Mouse (Mus musculus): ENCODE measurements around the gene Cd4. TPM values are rescaled to one million over a fixed set of nuclear protein-coding genes. Genes with fewer than 3 reads are reported as not detected.
A peak's percentile ranks its signal among the peaks of the same experiment; 100 is the strongest.

Gene Cd4
- polyA plus RNA-seq, 1 experiment from 2014 or later = not detected

DNA sequence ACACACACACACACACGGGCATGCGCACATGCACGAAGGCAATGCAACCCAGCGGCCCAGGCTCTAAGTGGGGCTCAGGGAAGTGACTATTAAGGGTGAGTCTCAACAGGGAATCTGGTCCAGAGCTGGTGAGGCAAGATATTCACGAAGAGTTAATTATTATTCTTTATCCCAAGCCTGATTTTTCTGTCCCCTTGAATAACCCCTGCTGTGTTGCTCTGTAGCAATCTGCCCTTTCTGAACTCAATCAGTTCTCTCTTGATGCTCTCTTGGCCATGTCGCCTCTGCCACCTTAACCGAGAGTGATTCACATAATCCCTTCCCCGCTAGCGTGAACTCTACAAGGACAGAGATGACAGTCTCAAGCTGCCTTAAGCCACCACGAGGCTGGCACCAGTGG is 4.7 kb downstream of the Cd4 start:
- H3K4me2 ChIP-seq (ENCODE audit: low read depth, severe bottlenecking) = no peak overlapping the region
- H3K27ac ChIP-seq (replicated peaks; ENCODE audit: low read depth, low read length) = no peak overlapping the region
- H3K36me3 ChIP-seq (ENCODE audit: control insufficient read depth, insufficient read depth, low read length) = no peaks in the 10 kb centered on the region
- DNase-seq (ENCODE audit: low spot score) = no peak
- H3K9ac ChIP-seq (ENCODE audit: low read length) = no peak overlapping the region
- ATAC-seq (ENCODE audit: insufficient number of reproducible peaks, low FRiP score, low TSS enrichment, low read depth) = no peak
- no peaks in the 10 kb centered on the region for H3K4me1 ChIP-seq (ENCODE audit: control insufficient read depth, insufficient read depth, low read length)
- no peaks in the 10 kb centered on the region for H3K9me3 ChIP-seq (ENCODE audit: control insufficient read depth, low read length)
- no peak overlapping the region for H3K4me3 ChIP-seq (ENCODE audit: low read depth, low read length)
- no peaks in the 10 kb centered on the region for H3K27me3 ChIP-seq (ENCODE audit: control insufficient read depth, insufficient read depth, low read length)
- 85% methylated on average over 10 of the region's 10 CpGs for WGBS

DNA sequence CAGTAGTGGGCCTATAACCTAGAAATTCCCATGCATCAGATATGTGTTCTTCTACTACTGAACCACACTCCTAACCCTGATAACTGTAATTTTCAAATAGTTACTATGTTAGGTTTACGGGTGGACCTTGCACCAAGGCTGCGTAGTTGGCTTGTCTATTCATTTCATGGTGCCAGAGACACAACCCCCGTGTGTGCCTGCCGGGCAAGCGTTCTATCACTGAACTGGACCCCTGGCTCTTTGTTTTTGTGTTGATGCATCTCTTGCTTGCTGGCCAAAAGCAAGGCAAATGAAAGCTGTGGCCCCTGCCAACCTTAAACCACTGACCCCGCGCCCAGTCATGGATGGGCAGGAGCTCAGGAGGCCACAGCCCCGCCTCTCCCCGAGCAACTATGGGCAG is 6.2 kb downstream of the Cd4 start:
- DNase-seq (ENCODE audit: low spot score) = no peak
- no peak for ATAC-seq (ENCODE audit: insufficient number of reproducible peaks, low FRiP score, low TSS enrichment, low read depth)
- Histone ChIP-seq H3K4me2 (ENCODE audit: low read depth, severe bottlenecking) (no peak overlapping the region), H3K27ac (replicated peaks; ENCODE audit: low read depth, low read length) (no peak overlapping the region), H3K9ac (ENCODE audit: low read length) (no peak overlapping the region), H3K4me1 (ENCODE audit: control insufficient read depth, insufficient read depth, low read length) (no peaks in the 10 kb centered on the region), H3K9me3 (ENCODE audit: control insufficient read depth, low read length) (no peaks in the 10 kb centered on the region), H3K36me3 (ENCODE audit: control insufficient read depth, insufficient read depth, low read length) (no peaks in the 10 kb centered on the region), H3K4me3 (ENCODE audit: low read depth, low read length) (no peak overlapping the region), H3K27me3 (ENCODE audit: control insufficient read depth, insufficient read depth, low read length) (no peaks in the 10 kb centered on the region)
- WGBS = 92% methylated on average over 9 of the region's 9 CpGs

DNA sequence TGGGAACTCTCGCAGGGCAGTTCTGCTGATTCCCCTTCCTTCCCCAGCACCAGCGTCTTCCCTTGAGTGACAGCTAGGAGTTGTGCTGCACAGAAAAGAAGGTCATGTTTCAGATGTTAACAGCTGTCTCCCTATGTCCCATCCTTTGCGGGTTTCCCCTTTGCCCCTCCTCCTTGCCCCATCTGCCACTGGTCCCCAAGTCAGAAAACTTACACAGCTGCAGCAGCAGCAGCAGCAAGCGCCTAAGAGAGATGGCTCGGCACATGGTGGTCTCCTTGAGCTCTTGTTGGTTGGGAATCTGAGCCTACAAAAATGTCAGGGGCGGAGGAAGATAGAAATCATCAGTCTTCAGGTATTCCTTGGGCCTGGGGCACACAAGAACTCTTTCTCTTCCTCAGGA is 8.6 kb downstream of the Cd4 start:
- H3K27me3 ChIP-seq (ENCODE audit: control insufficient read depth, insufficient read depth, low read length) = no peaks in the 10 kb centered on the region
- WGBS = 59% methylated on average over 6 of the region's 6 CpGs
- no peak for DNase-seq (ENCODE audit: low spot score)
- no peak overlapping the region for H3K4me3 ChIP-seq (ENCODE audit: low read depth, low read length)
- no peak for ATAC-seq (ENCODE audit: insufficient number of reproducible peaks, low FRiP score, low TSS enrichment, low read depth)
- H3K27ac ChIP-seq (replicated peaks; ENCODE audit: low read depth, low read length) = no peak overlapping the region
- H3K9ac ChIP-seq (ENCODE audit: low read length) = no peak overlapping the region
- no peaks in the 10 kb centered on the region for H3K36me3 ChIP-seq (ENCODE audit: control insufficient read depth, insufficient read depth, low read length)
- H3K4me2 ChIP-seq (ENCODE audit: low read depth, severe bottlenecking) = no peak overlapping the region
- H3K4me1 ChIP-seq (ENCODE audit: control insufficient read depth, insufficient read depth, low read length) = no peaks in the 10 kb centered on the region
- H3K9me3 ChIP-seq (ENCODE audit: control insufficient read depth, low read length) = no peaks in the 10 kb centered on the region

DNA sequence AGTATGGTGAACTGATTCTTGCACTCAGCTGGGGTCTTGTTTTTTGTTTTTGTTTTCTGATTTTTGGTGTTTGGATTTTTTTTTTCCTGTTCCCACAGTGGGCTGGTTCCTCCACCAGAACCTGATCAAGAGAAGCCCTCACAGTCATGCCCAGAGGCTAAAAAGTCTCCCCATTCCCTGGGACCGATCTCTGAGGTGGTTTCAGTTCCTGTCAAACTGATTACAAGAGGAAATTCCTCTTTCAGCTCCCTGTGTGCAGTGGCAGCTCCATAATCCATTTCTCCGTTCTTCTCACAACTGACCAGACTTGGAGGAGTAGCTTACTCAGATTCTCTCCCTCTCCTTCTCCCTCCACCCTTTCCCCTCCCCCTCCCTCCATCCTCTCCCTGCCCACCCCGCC is 13.7 kb downstream of the Cd4 start:
- Histone ChIP-seq H3K27ac (replicated peaks; ENCODE audit: low read depth, low read length) (no peak overlapping the region), H3K4me2 (ENCODE audit: low read depth, severe bottlenecking) (no peak overlapping the region), H3K4me1 (ENCODE audit: control insufficient read depth, insufficient read depth, low read length) (no peaks in the 10 kb centered on the region), H3K4me3 (ENCODE audit: low read depth, low read length) (no peak overlapping the region), H3K36me3 (ENCODE audit: control insufficient read depth, insufficient read depth, low read length) (no peaks in the 10 kb centered on the region), H3K9ac (ENCODE audit: low read length) (no peak overlapping the region), H3K9me3 (ENCODE audit: control insufficient read depth, low read length) (no peaks in the 10 kb centered on the region), H3K27me3 (ENCODE audit: control insufficient read depth, insufficient read depth, low read length) (no peaks in the 10 kb centered on the region)
- DNase-seq (ENCODE audit: low spot score) (no peak), ATAC-seq (ENCODE audit: insufficient number of reproducible peaks, low FRiP score, low TSS enrichment, low read depth) (no peak)
- 60% methylated on average over 2 of the region's 3 CpGs for WGBS

DNA sequence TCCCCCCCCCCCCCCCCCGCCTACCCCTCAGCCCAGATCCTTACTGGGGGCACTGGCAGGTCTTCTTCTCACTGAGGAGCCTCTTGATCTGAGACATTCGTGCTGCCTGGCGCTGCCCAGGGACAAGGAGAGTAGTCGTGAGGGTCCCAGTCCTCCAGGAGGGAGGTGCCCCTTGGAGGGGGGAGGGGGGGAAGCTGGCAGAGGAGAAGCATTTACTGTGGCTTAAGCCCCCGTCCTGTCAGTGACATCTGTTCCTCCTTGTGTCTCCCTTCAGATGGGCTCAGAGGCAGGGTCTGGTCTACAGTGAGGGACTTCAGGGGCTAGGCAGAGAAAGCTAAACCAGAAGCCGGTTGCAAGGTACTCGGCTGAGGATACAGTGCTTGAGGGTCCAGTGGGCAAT is 21.5 kb downstream of the Cd4 start:
- no peak overlapping the region for H3K27ac ChIP-seq (replicated peaks; ENCODE audit: low read depth, low read length)
- peaks cover 4% of the 10 kb centered on the region; the same call in 1 of the 2 replicates for H3K27me3 ChIP-seq (ENCODE audit: control insufficient read depth, insufficient read depth, low read length)
- H3K9me3 ChIP-seq (ENCODE audit: control insufficient read depth, low read length) = no peaks in the 10 kb centered on the region
- no peak for ATAC-seq (ENCODE audit: insufficient number of reproducible peaks, low FRiP score, low TSS enrichment, low read depth)
- 49% methylated on average over 6 of the region's 7 CpGs for WGBS
- peak overlapping the region; percentile 4; the same call in 1 of the 2 replicates for H3K9ac ChIP-seq (ENCODE audit: low read length)
- no peaks in the 10 kb centered on the region for H3K36me3 ChIP-seq (ENCODE audit: control insufficient read depth, insufficient read depth, low read length)
- no peak for DNase-seq (ENCODE audit: low spot score)
- no peak overlapping the region for H3K4me2 ChIP-seq (ENCODE audit: low read depth, severe bottlenecking)
- no peak overlapping the region for H3K4me3 ChIP-seq (ENCODE audit: low read depth, low read length)
- peaks cover 20% of the 10 kb centered on the region for H3K4me1 ChIP-seq (ENCODE audit: control insufficient read depth, insufficient read depth, low read length)

DNA sequence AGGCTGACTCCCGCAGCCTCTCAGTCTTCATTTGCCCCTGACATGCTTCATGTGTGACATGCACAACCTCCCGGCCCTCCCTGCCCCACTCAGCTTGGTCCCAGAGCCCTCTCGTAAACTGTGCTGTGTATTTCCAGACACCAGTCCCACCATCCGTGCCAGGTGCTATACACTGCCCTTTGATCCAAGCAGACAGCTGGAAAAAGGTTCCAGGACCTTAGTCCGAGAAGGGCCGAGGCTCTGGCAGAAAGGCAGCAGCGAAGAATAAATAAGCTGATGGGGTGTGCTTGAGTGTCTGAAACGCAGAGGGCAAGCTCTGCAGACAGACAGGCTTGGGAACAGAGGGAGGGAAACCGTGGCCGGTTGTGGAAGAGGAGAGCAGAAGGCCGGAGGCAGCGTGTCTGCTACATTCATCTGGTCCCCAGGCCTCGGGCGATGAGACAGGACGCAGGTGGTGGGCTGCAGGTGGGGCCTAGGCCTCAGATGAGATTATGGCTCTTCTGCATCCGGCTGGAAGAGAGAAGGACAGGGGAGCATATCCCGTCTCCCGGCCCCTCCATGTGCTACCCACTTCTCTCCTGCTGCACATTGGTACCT is 22.2 kb downstream of the Cd4 start:
- WGBS = 47% methylated on average over 17 of the region's 18 CpGs

DNA sequence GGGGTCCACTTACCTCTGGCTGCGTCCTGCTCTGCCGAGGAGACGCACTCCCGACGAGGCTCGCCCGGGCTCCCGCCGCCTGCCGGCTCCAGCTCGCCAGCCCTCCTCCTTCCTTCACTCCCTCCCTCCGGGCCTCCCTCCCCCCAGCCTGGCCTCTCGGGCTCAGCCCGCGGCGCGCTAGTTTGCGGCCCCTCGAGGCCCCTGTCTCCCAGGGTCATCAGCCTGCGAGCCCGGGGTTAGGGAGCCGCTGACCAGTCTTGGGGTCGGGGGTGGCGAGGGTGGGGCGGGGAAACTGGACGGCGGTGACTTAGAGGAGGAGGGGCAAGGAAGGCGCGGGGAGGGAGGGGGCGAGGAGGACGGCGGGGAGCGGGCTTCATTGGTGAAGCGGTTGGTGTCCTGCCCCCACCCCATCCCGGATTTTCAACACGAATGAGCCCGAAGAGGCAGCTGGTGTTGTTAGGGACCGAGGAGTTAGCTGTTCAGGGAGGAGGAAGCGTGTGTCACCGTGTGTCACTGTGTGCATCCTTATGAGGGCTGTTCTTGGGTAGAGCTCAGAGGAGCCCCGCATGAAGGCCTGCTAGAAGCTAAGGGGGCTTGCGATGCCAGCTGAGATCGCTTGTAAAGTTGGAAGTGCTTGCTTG is 24.2 kb downstream of the Cd4 start, which contains the start of gene Gpr162:
Gene Gpr162 (minus strand): TSS at position 326 of the 641 bp plus-strand sequence.
- Histone ChIP-seq H3K27me3 (ENCODE audit: control insufficient read depth, insufficient read depth, low read length) (peaks cover 4% of the 10 kb centered on the region; the same call in 1 of the 2 replicates), H3K36me3 (ENCODE audit: control insufficient read depth, insufficient read depth, low read length) (no peaks in the 10 kb centered on the region), H3K4me2 (ENCODE audit: low read depth, severe bottlenecking) (peak within 1 kb of the TSS; percentile 88), H3K4me1 (ENCODE audit: control insufficient read depth, insufficient read depth, low read length) (peaks cover 28% of the 10 kb centered on the region), H3K27ac (replicated peaks; ENCODE audit: low read depth, low read length) (0 out of 2 replicates have a peak within 1 kb of the TSS, but pooled peaks have one; percentile 0), H3K4me3 (ENCODE audit: low read depth, low read length) (peak within 1 kb of the TSS; percentile 45), H3K9me3 (ENCODE audit: control insufficient read depth, low read length) (no peaks in the 10 kb centered on the region), H3K9ac (ENCODE audit: low read length) (peak within 1 kb of the TSS; percentile 60)
- WGBS = 1% methylated on average over 38 of the region's 43 CpGs
- ATAC-seq (ENCODE audit: insufficient number of reproducible peaks, low FRiP score, low TSS enrichment, low read depth) (peak; percentile 37), DNase-seq (ENCODE audit: low spot score) (peak; percentile 80)

More for the DNA sequence above, 22.2 kb downstream of the Cd4 start:
- Histone ChIP-seq H3K27me3 (ENCODE audit: control insufficient read depth, insufficient read depth, low read length) (peaks cover 4% of the 10 kb centered on the region; the same call in 1 of the 2 replicates), H3K9ac (ENCODE audit: low read length) (no peak overlapping the region), H3K4me1 (ENCODE audit: control insufficient read depth, insufficient read depth, low read length) (peaks cover 24% of the 10 kb centered on the region), H3K4me2 (ENCODE audit: low read depth, severe bottlenecking) (no peak overlapping the region), H3K9me3 (ENCODE audit: control insufficient read depth, low read length) (no peaks in the 10 kb centered on the region), H3K36me3 (ENCODE audit: control insufficient read depth, insufficient read depth, low read length) (no peaks in the 10 kb centered on the region), H3K4me3 (ENCODE audit: low read depth, low read length) (no peak overlapping the region), H3K27ac (replicated peaks; ENCODE audit: low read depth, low read length) (peak overlapping the region; percentile 40; the same call in 1 of the 2 replicates)
- peak; percentile 51 for DNase-seq (ENCODE audit: low spot score)
- ATAC-seq (ENCODE audit: insufficient number of reproducible peaks, low FRiP score, low TSS enrichment, low read depth) = no peak

DNA sequence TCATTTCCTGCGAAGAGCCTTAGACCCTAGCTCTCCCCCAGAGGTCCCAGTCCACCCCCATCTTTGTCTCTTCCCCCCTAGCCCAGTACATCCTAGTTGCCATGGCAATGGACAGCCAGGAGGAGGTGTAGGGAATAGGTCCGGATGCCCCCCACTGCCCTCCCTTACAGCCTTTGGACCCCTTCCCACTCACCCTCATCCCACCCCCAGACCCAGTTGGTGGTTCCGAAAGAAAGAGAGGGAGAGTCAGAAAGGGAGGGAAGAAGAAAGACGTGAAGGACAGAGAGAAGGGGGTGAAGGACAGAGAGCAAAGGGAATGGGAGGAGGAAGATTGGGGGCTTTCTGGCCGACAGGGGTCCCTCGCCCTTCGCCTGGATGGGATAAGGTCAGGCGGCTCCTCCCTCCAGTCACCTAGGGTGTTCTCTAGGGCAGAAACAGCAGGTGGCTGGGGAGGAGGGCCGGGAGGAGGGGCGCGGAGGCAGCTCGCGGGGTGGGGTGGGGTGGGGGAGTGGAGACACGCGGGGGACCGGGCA is 24.8 kb downstream of the Cd4 start:
- Histone ChIP-seq H3K27me3 (ENCODE audit: control insufficient read depth, insufficient read depth, low read length) (peaks cover 4% of the 10 kb centered on the region; the same call in 1 of the 2 replicates), H3K4me1 (ENCODE audit: control insufficient read depth, insufficient read depth, low read length) (peaks cover 34% of the 10 kb centered on the region), H3K9ac (ENCODE audit: low read length) (peak overlapping the region; percentile 60), H3K27ac (replicated peaks; ENCODE audit: low read depth, low read length) (no peak overlapping the region), H3K9me3 (ENCODE audit: control insufficient read depth, low read length) (no peaks in the 10 kb centered on the region), H3K4me2 (ENCODE audit: low read depth, severe bottlenecking) (peak overlapping the region; percentile 88), H3K4me3 (ENCODE audit: low read depth, low read length) (peak overlapping the region; percentile 45), H3K36me3 (ENCODE audit: control insufficient read depth, insufficient read depth, low read length) (no peaks in the 10 kb centered on the region)
- WGBS = 0% methylated on average over 9 of the region's 16 CpGs
- DNase-seq (ENCODE audit: low spot score) = no peak
- ATAC-seq (ENCODE audit: insufficient number of reproducible peaks, low FRiP score, low TSS enrichment, low read depth) = peak; percentile 14

Data from limb, embryonic 11.5 days (tissue).